Mouse (Mus musculus) hindbrain, embryonic 15.5 days (tissue): ENCODE measurements around the gene Cntnap5a. TPM values are rescaled to one million over a fixed set of nuclear protein-coding genes. Genes with fewer than 3 reads are reported as not detected.

ENCODE experiments used
- ATAC-seq: fragments of 200-750 bp; cut with Nextera tagmentation; 2 replicates; pipeline ENCODE4 v1.8.0; 2017; ENCODE audit warnings: low read depth, moderate number of reproducible peaks, moderate TSS enrichment; ENCODE audit not compliant: low FRiP score
- H3K27ac ChIP-seq: fragments of 300-500 bp; sonication (generic); replicated peaks from 2 replicates; pipeline ENCODE4 v1.5.1; 2015; ENCODE audit warnings: mild to moderate bottlenecking, inconsistent platforms
- H3K27me3 ChIP-seq: fragments of 300-500 bp; sonication (generic); 2 replicates; pipeline ENCODE4 v1.6.1; 2015; ENCODE audit warnings: control low read depth, inconsistent platforms
- H3K36me3 ChIP-seq: fragments of 300-500 bp; sonication (generic); 2 replicates; pipeline ENCODE4 v1.6.1; 2015; ENCODE audit warnings: control low read depth, inconsistent platforms
- H3K4me1 ChIP-seq: fragments of 300-500 bp; sonication (generic); replicated peaks from 2 replicates; pipeline ENCODE4 v1.6.1; 2015; ENCODE audit warnings: control low read depth, inconsistent platforms
- H3K4me2 ChIP-seq: fragments of 300-500 bp; sonication (generic); 2 replicates; pipeline ENCODE4 v1.6.1; 2015; ENCODE audit warnings: moderate library complexity, mild to moderate bottlenecking, inconsistent platforms
- H3K4me3 ChIP-seq: fragments of 300-500 bp; sonication (generic); 2 replicates; pipeline ENCODE4 v1.5.1; 2015; ENCODE audit warnings: mild to moderate bottlenecking, inconsistent platforms
- H3K9ac ChIP-seq: fragments of 300-500 bp; sonication (generic); 2 replicates; pipeline ENCODE4 v1.6.1; 2015; ENCODE audit warnings: inconsistent platforms
- H3K9me3 ChIP-seq: fragments of 300-500 bp; sonication (generic); 2 replicates; pipeline ENCODE4 v1.6.1; 2016; ENCODE audit warnings: control low read depth, inconsistent platforms
- WGBS: fragments of 180-500 bp; shearing (Covaris S2); methylation state at CpG from one replicate; pipeline ENCODE4 v1.1.7; 2015; 5-methylcytosine and 5-hydroxymethylcytosine counted together
- polyA plus RNA-seq: library from polyadenylated mRNA; unstranded; fragments of >200 nt; fragmentation: Nextera tagmentation; extraction: Ambion mirVana; gene quantifications from 2 replicates; pipeline ENCODE4 v1.2.1, GENCODE M21; 2015

Gene Cntnap5a
- polyA plus RNA-seq, 1 experiment from 2014 or later, result 3.4 TPM

DNA sequence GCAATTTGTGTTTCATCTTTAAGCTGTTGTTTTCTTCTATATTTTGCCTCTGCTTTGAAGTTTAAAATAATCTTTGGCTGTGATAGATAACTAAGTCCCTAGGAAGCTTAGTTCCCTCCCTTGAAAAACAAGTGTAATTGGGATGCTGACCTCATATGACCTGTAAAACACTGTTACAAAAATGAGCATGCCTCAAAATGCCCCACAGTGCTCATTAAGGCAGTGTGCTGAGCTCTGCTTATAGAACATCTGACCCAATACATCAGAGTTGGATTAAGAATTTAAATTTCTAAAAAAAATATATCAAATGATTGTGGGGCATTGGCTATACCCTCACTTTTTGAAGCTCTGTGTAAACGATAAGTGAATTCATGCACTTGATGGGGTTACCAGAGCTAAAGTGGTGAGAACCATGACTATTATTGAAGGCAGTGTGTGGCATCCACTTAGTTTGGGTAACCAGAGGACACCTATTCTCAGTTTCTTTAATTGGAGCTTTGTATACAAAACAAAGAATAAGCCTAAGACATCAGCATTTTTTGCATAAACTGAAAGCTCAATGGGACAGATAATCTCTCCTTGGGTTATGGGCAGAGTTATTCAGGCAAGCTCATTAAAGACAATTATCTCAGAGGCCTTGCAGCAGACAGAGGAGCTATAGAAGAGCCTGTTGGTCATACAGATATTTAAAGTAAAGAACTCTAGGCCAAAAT lies 241.6 kb downstream of the Cntnap5a start:
- H3K4me3 ChIP-seq, result no peak overlapping the region
- H3K4me1 ChIP-seq, result no peaks in the 10 kb centered on the region
- no peaks in the 10 kb centered on the region for H3K9me3 ChIP-seq
- WGBS, result 73% methylated on average over 1 of the region's 1 CpGs
- no peak for ATAC-seq
- no peaks in the 10 kb centered on the region for H3K27me3 ChIP-seq
- H3K36me3 ChIP-seq, result no peaks in the 10 kb centered on the region
- H3K4me2 ChIP-seq, result no peak overlapping the region
- H3K9ac ChIP-seq, result no peak overlapping the region
- no peak overlapping the region for H3K27ac ChIP-seq

GRCm38 (mm10) chr1:115932045-115932444 lies 247.5 kb downstream of the Cntnap5a start:
- H3K9me3 ChIP-seq, result no peaks in the 10 kb centered on the region
- ATAC-seq, result no peak
- H3K9ac ChIP-seq, result no peak overlapping the region
- WGBS, result 44% methylated on average over 1 of the region's 1 CpGs
- H3K4me1 ChIP-seq, result no peaks in the 10 kb centered on the region; the same call in 1 of the 2 replicates
- H3K27me3 ChIP-seq, result no peaks in the 10 kb centered on the region
- H3K4me3 ChIP-seq, result no peak overlapping the region
- H3K36me3 ChIP-seq, result no peaks in the 10 kb centered on the region
- H3K27ac ChIP-seq, result no peak overlapping the region
- H3K4me2 ChIP-seq, result no peak overlapping the region

DNA sequence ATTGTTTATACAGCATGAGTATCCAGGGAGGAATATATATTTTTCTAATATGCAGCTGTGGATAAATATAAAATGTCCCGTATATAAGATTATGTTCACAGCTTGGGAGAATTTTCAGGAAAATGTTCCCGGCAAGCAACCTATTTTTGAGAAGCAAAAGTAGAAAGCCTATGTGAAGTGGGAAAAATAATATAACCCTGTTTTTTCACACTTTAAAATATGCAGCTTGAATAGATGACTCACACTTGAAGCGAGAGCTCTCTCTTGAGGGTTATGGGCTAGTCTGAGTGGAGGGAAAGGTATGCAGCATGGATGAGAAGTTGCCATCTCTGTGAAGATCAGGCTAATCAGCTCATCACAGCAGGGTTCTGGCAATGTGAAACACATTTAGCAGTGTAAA lies 261.3 kb downstream of the Cntnap5a start:
- H3K4me2 ChIP-seq, result no peak overlapping the region
- H3K9ac ChIP-seq, result no peak overlapping the region
- no peak for ATAC-seq
- WGBS, result 75% methylated on average over 3 of the region's 3 CpGs
- H3K36me3 ChIP-seq, result no peaks in the 10 kb centered on the region
- no peaks in the 10 kb centered on the region for H3K27me3 ChIP-seq
- no peaks in the 10 kb centered on the region for H3K4me1 ChIP-seq
- no peak overlapping the region for H3K27ac ChIP-seq
- H3K9me3 ChIP-seq, result no peaks in the 10 kb centered on the region
- H3K4me3 ChIP-seq, result no peak overlapping the region

DNA sequence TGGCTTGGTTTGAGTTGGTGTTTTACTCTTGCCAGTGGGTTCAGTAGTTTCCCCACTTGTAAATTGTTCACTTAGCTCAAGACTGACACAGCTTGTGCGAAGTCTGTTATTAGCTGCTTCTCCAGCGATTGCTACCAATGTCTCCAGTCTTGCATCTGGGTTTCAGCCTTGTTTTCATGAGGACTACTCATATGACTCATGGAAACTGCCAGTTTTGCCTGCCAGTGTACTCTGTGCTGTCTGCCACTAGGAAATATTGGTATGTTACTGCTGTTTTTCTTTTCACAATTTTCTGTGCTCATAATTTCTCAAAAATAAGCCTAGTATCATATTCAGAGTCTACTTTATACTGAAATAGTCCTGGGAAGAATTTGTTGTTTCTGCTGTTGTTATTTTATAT lies 272.0 kb downstream of the Cntnap5a start:
- Histone ChIP-seq H3K9me3 (no peaks in the 10 kb centered on the region), H3K4me1 (no peaks in the 10 kb centered on the region), H3K36me3 (no peaks in the 10 kb centered on the region), H3K4me2 (no peak overlapping the region), H3K27ac (no peak overlapping the region), H3K4me3 (no peak overlapping the region), H3K9ac (no peak overlapping the region), H3K27me3 (no peaks in the 10 kb centered on the region)
- no peak for ATAC-seq
- WGBS, result 96% methylated on average over 2 of the region's 2 CpGs

- no peak overlapping the region for H3K4me3 ChIP-seq
- no peak overlapping the region for H3K9ac ChIP-seq
- no peak overlapping the region for H3K4me2 ChIP-seq
- H3K27ac ChIP-seq, result no peak overlapping the region
- 87% methylated on average over 4 of the region's 4 CpGs for WGBS
- H3K36me3 ChIP-seq, result no peaks in the 10 kb centered on the region
- no peaks in the 10 kb centered on the region for H3K27me3 ChIP-seq
- no peaks in the 10 kb centered on the region for H3K4me1 ChIP-seq
- H3K9me3 ChIP-seq, result no peaks in the 10 kb centered on the region
- ATAC-seq, result no peak
Observed at GRCm38 (mm10) chr1:115964993-115965575, 280.5 kb downstream of the Cntnap5a start.

- ATAC-seq, result no peak
- no peaks in the 10 kb centered on the region for H3K9me3 ChIP-seq
- no peak overlapping the region for H3K9ac ChIP-seq
- H3K27ac ChIP-seq, result no peak overlapping the region
- no peak overlapping the region for H3K4me2 ChIP-seq
- no peaks in the 10 kb centered on the region for H3K4me1 ChIP-seq
- 85% methylated on average over 1 of the region's 1 CpGs for WGBS
- no peaks in the 10 kb centered on the region for H3K36me3 ChIP-seq
- no peaks in the 10 kb centered on the region for H3K27me3 ChIP-seq
- no peak overlapping the region for H3K4me3 ChIP-seq
Observed at GRCm38 (mm10) chr1:115990204-115990603, 305.6 kb downstream of the Cntnap5a start.

DNA sequence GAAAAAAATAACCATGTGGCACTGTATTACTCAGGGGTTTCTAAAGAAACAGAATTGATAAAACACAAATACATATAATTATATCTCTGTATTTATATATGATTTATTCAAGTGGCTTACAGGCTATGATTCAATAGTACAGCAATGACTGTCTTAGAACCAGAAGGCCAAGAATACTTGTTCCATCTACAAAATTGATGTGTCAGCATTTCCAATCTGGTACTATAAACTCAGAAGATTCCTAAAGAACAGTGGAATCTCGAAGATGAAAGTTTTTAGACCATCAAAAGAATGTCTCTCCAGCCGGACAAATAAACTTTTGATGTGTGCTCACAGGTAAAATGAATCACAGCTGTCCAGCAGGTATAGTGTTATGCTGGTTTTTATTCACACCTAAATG lies 331.2 kb downstream of the Cntnap5a start:
- WGBS, result 83% methylated on average over 2 of the region's 2 CpGs
- H3K27me3 ChIP-seq, result no peaks in the 10 kb centered on the region
- no peak overlapping the region for H3K4me3 ChIP-seq
- no peaks in the 10 kb centered on the region for H3K9me3 ChIP-seq
- H3K4me2 ChIP-seq, result no peak overlapping the region
- H3K4me1 ChIP-seq, result no peaks in the 10 kb centered on the region
- ATAC-seq, result no peak
- H3K9ac ChIP-seq, result no peak overlapping the region
- no peaks in the 10 kb centered on the region for H3K36me3 ChIP-seq
- no peak overlapping the region for H3K27ac ChIP-seq

DNA sequence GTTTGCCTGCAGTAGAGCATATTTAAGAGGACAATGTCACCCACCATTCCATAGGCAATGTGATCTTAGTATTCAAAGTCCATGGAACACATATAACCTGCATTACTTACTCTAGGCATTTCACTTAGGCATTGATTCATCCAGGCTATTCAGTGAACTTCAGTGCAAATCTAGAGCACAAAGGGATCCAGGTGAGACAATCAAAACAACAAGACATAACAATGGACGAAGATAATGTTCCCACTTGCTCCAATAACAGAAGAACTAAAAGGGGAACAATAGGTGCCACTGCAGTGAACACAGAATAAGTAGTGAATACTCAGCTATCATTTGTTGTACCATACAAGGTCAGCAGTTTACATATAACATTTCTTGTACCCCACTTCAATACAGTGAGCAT lies 345.1 kb downstream of the Cntnap5a start:
- no peak overlapping the region for H3K9ac ChIP-seq
- H3K27me3 ChIP-seq, result no peaks in the 10 kb centered on the region
- H3K4me2 ChIP-seq, result no peak overlapping the region
- no peaks in the 10 kb centered on the region for H3K4me1 ChIP-seq
- no peaks in the 10 kb centered on the region for H3K36me3 ChIP-seq
- H3K27ac ChIP-seq, result no peak overlapping the region
- WGBS, result 82% methylated on average over 1 of the region's 1 CpGs
- no peak overlapping the region for H3K4me3 ChIP-seq
- no peaks in the 10 kb centered on the region for H3K9me3 ChIP-seq
- ATAC-seq, result no peak

GRCm38 (mm10) chr1:116035897-116036296 lies 351.3 kb downstream of the Cntnap5a start:
- Histone ChIP-seq H3K36me3 (no peaks in the 10 kb centered on the region), H3K9me3 (no peaks in the 10 kb centered on the region), H3K27ac (no peak overlapping the region), H3K4me3 (no peak overlapping the region), H3K4me2 (no peak overlapping the region), H3K27me3 (no peaks in the 10 kb centered on the region), H3K9ac (no peak overlapping the region), H3K4me1 (no peaks in the 10 kb centered on the region)
- ATAC-seq, result no peak
- WGBS, result 28% methylated on average over 1 of the region's 1 CpGs

DNA sequence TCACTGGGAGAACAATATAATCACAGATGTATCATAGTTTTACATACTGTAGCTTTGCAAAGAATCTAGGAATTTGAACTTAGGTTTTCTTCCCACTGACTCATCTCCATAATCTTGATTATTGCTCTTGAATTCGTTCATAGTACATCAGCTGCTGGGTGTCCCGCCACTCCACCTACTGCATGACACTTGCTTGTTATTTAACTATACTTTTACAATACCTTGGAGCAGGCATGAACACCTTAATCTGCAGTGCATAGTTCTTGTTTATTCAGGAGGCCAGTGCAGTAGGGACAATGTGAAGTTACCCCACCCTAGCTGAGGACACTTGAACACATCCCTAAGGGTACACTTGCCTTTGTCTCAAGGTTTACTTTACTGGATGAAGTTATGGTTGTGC lies 352.3 kb downstream of the Cntnap5a start:
- 89% methylated on average over 2 of the region's 2 CpGs for WGBS
- Histone ChIP-seq H3K4me2 (no peak overlapping the region), H3K27ac (no peak overlapping the region), H3K27me3 (no peaks in the 10 kb centered on the region), H3K4me3 (no peak overlapping the region), H3K36me3 (no peaks in the 10 kb centered on the region), H3K9me3 (no peaks in the 10 kb centered on the region), H3K9ac (no peak overlapping the region), H3K4me1 (no peaks in the 10 kb centered on the region)
- ATAC-seq, result no peak

GRCm38 (mm10) chr1:116044083-116044482 lies 359.5 kb downstream of the Cntnap5a start:
- WGBS, result 74% methylated on average over 1 of the region's 1 CpGs

GRCm38 (mm10) chr1:116107010-116107723 lies 422.6 kb downstream of the Cntnap5a start:
- H3K4me3 ChIP-seq, result no peak overlapping the region
- no peak overlapping the region for H3K4me2 ChIP-seq
- no peaks in the 10 kb centered on the region for H3K36me3 ChIP-seq
- no peaks in the 10 kb centered on the region for H3K4me1 ChIP-seq
- no peak for ATAC-seq
- no peaks in the 10 kb centered on the region for H3K9me3 ChIP-seq
- no peak overlapping the region for H3K27ac ChIP-seq
- WGBS, result 71% methylated on average over 3 of the region's 3 CpGs
- H3K27me3 ChIP-seq, result no peaks in the 10 kb centered on the region
- no peak overlapping the region for H3K9ac ChIP-seq

More at GRCm38 (mm10) chr1:116044083-116044482, 359.5 kb downstream of the Cntnap5a start:
- Histone ChIP-seq H3K4me3 (no peak overlapping the region), H3K9me3 (no peaks in the 10 kb centered on the region), H3K27ac (no peak overlapping the region), H3K4me2 (no peak overlapping the region), H3K27me3 (no peaks in the 10 kb centered on the region), H3K36me3 (no peaks in the 10 kb centered on the region), H3K4me1 (no peaks in the 10 kb centered on the region), H3K9ac (no peak overlapping the region)
- no peak for ATAC-seq
